Mouse (Mus musculus): ENCODE measurements around the gene Bri3. TPM values are rescaled to one million over a fixed set of nuclear protein-coding genes. Genes with fewer than 3 reads are reported as not detected.

Gene Bri3
- polyA plus RNA-seq, 1 experiment = 164 TPM

- TF ChIP-seq CTCF (IDR thresholded peaks at IDR 0.05; ENCODE audit: insufficient read depth, low read length) (0 out of 2 replicates have a peak, but pooled peaks have one; percentile 13), POLR2A (IDR thresholded peaks at IDR 0.05; ENCODE audit: borderline replicate concordance, extremely low read depth, low read depth, low read length) (no peak)
- WGBS = 92% methylated on average over 3 of the region's 3 CpGs
- no peak for DNase-seq
These were observed 5.6 kb downstream of the Bri3 start for GRCm38 (mm10) chr5:144249871-144250270.

GRCm38 (mm10) chr5:144251876-144252577 lies 7.8 kb downstream of the Bri3 start:
- Histone ChIP-seq H3K4me1 (ENCODE audit: control insufficient read depth, insufficient read depth, low read length) (peaks cover 8% of the 10 kb centered on the region), H3K4me3 (replicated peaks; ENCODE audit: extremely low read depth, low read depth, low read length) (no peak overlapping the region)
- WGBS = 67% methylated on average over 13 of the region's 13 CpGs
- TF ChIP-seq CTCF (IDR thresholded peaks at IDR 0.05; ENCODE audit: insufficient read depth, low read length) (no peak), POLR2A (IDR thresholded peaks at IDR 0.05; ENCODE audit: borderline replicate concordance, extremely low read depth, low read depth, low read length) (no peak)
- no peak for DNase-seq

More at GRCm38 (mm10) chr5:144249871-144250270, 5.6 kb downstream of the Bri3 start:
- Histone ChIP-seq H3K4me3 (replicated peaks; ENCODE audit: extremely low read depth, low read depth, low read length) (no peak overlapping the region), H3K4me1 (ENCODE audit: control insufficient read depth, insufficient read depth, low read length) (peaks cover 4% of the 10 kb centered on the region)

GRCm38 (mm10) chr5:144253212-144253611 lies 9.0 kb downstream of the Bri3 start:
- Histone ChIP-seq H3K4me1 (ENCODE audit: control insufficient read depth, insufficient read depth, low read length) (peaks cover 11% of the 10 kb centered on the region), H3K4me3 (replicated peaks; ENCODE audit: extremely low read depth, low read depth, low read length) (no peak overlapping the region)
- WGBS = 65% methylated on average over 4 of the region's 4 CpGs
- no peak for TF ChIP-seq POLR2A (IDR thresholded peaks at IDR 0.05; ENCODE audit: borderline replicate concordance, extremely low read depth, low read depth, low read length)
- no peak for TF ChIP-seq CTCF (IDR thresholded peaks at IDR 0.05; ENCODE audit: insufficient read depth, low read length)
- DNase-seq = no peak

GRCm38 (mm10) chr5:144254122-144254810 lies 10.0 kb downstream of the Bri3 start:
- 39% methylated on average over 16 of the region's 16 CpGs for WGBS
- Histone ChIP-seq H3K4me3 (replicated peaks; ENCODE audit: extremely low read depth, low read depth, low read length) (peak overlapping the region; percentile 55), H3K4me1 (ENCODE audit: control insufficient read depth, insufficient read depth, low read length) (peaks cover 18% of the 10 kb centered on the region)
- DNase-seq = peak; percentile 79
- no peak for TF ChIP-seq CTCF (IDR thresholded peaks at IDR 0.05; ENCODE audit: insufficient read depth, low read length)
- peak; percentile 66; the same call in 1 of the 2 replicates for TF ChIP-seq POLR2A (IDR thresholded peaks at IDR 0.05; ENCODE audit: borderline replicate concordance, extremely low read depth, low read depth, low read length)

GRCm38 (mm10) chr5:144254811-144255631 lies 10.8 kb downstream of the Bri3 start:
- DNase-seq = peak; percentile 83

DNA sequence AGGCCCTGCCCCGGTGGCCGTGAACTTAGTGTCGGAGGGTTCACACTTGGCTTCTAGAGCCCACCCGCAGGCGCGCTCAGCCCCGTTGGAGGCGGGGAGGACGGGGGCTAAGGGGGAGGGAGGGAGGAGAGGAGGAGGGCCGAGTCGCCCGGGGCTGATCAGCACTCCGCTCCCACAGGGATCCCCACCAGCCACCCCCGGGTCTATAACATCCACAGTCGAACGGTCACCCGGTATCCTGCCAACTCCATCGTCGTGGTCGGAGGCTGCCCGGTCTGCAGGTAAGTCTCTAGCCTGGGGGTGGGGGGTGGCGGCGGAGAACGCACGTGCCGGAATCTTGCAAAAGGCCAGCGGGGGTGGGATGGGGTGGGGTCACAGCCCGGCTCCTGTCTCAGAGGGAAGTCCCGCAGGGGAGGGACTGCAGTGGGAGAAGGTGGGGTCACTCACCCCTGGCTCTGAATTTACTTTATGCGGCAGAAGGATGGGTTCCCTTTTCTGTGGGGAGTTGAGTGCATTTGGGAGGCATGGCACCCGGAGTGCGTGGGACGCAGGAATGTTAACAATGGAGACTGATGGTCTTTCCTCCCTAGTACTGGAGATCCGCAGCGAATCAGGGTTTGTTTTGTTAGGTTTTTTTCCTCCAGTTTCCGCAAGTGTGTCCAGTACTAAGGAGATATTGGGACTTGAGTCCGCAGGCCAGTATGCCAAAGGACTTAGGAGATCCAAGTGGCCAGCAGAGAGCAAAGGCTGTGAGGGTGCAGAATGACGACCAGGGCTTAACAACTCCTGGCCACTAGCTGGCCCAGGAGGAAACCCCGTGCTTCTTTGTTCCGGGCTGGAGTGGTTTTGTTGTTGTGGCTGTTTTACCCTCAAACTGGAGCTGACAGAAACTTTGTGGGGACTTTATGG lies 11.6 kb downstream of the Bri3 start:
- under 1% methylated on average over 36 of the region's 40 CpGs for WGBS
- peak; percentile 72 for DNase-seq
- TF ChIP-seq CTCF (IDR thresholded peaks at IDR 0.05; ENCODE audit: insufficient read depth, low read length) (no peak), POLR2A (IDR thresholded peaks at IDR 0.05; ENCODE audit: borderline replicate concordance, extremely low read depth, low read depth, low read length) (peak; percentile 40; the same call in 1 of the 2 replicates)
- Histone ChIP-seq H3K4me3 (replicated peaks; ENCODE audit: extremely low read depth, low read depth, low read length) (peak overlapping the region; percentile 91), H3K4me1 (ENCODE audit: control insufficient read depth, insufficient read depth, low read length) (peaks cover 20% of the 10 kb centered on the region)

More at GRCm38 (mm10) chr5:144254811-144255631, 10.8 kb downstream of the Bri3 start:
- Histone ChIP-seq H3K4me1 (ENCODE audit: control insufficient read depth, insufficient read depth, low read length) (peaks cover 20% of the 10 kb centered on the region), H3K4me3 (replicated peaks; ENCODE audit: extremely low read depth, low read depth, low read length) (peak overlapping the region; percentile 91)
- WGBS = 1% methylated on average over 83 of the region's 84 CpGs
- peak; percentile 69; the same call in 1 of the 2 replicates for TF ChIP-seq POLR2A (IDR thresholded peaks at IDR 0.05; ENCODE audit: borderline replicate concordance, extremely low read depth, low read depth, low read length)
- no peak for TF ChIP-seq CTCF (IDR thresholded peaks at IDR 0.05; ENCODE audit: insufficient read depth, low read length)

GRCm38 (mm10) chr5:144256541-144256870 lies 12.3 kb downstream of the Bri3 start:
- H3K4me1 ChIP-seq (ENCODE audit: control insufficient read depth, insufficient read depth, low read length) = peaks cover 25% of the 10 kb centered on the region
- WGBS = 6% methylated on average over 7 of the region's 7 CpGs
- H3K4me3 ChIP-seq (replicated peaks; ENCODE audit: extremely low read depth, low read depth, low read length) = peak overlapping the region; percentile 91
- TF ChIP-seq POLR2A (IDR thresholded peaks at IDR 0.05; ENCODE audit: borderline replicate concordance, extremely low read depth, low read depth, low read length) (no peak), CTCF (IDR thresholded peaks at IDR 0.05; ENCODE audit: insufficient read depth, low read length) (no peak)
- DNase-seq = no peak

DNA sequence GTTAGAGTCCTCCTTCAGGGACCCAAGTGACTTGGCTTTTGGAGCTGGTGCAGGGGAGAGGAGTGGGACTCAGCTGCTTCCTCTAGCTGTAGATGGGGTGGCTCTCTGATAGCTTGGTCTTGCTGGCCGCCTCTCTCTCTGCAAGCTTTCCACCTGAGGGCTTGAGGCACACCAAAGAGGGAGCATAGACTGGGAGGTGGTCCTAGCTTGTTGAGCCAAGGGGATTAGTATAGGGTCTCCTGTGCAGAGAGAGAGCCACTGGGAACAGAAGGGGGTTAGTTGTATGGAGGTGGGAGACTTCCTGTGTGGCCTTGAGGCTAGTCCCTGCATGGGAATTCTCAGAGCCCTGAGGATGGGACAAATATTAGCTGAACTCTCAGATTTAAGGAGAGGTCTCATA lies 12.7 kb downstream of the Bri3 start:
- Histone ChIP-seq H3K4me1 (ENCODE audit: control insufficient read depth, insufficient read depth, low read length) (peaks cover 28% of the 10 kb centered on the region), H3K4me3 (replicated peaks; ENCODE audit: extremely low read depth, low read depth, low read length) (peak overlapping the region; percentile 91)
- no peak for DNase-seq
- WGBS = 42% methylated on average over 1 of the region's 1 CpGs
- no peak for TF ChIP-seq CTCF (IDR thresholded peaks at IDR 0.05; ENCODE audit: insufficient read depth, low read length)
- no peak for TF ChIP-seq POLR2A (IDR thresholded peaks at IDR 0.05; ENCODE audit: borderline replicate concordance, extremely low read depth, low read depth, low read length)

Measured in lung, adult 2 months (tissue).